Mouse (Mus musculus) mouse trophoblast stem cell (cell line): ENCODE results near the gene Svop.

ENCODE experiments used
- in situ Hi-C, 2 experiments: fragments of 300-500 bp; cut with MseI, MboI; formaldehyde crosslinking; loops; 2 replicates in 1 of 2; 3 replicates in 1 of 2; pipeline ENCODE4 v1.15.1; 2025

Svop gene

DNA sequence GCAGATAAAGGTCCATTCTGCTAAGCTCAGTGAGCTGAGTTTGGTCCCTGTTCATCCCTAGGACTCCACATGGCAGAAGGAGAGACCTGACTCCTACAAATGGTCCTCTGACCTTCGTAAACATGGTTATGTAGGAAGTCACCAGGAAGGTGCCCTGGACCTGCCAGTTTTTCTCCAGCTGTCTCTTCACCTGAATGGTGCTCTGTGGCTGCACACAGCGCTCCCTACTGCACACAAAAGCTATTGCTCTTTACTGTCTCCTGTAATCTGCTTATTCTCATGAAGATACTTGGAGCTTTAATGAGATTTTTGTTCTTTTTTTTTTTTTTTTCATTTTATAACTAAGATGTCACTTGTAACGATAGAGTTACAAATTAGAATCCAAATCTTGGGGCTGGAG is 44.8 kb downstream of the Svop start:
- in situ Hi-C loops: loop anchor here (5.0 kb wide), 1 partner anchor 89 kb away; no protein-coding TSS in a partner anchor

GRCm38 (mm10) chr5:114046151-114046550 is 45.2 kb downstream of the Svop start:
- in situ Hi-C loops: loop anchor here (5.0 kb wide), 1 partner anchor 89 kb away; no protein-coding TSS in a partner anchor

DNA sequence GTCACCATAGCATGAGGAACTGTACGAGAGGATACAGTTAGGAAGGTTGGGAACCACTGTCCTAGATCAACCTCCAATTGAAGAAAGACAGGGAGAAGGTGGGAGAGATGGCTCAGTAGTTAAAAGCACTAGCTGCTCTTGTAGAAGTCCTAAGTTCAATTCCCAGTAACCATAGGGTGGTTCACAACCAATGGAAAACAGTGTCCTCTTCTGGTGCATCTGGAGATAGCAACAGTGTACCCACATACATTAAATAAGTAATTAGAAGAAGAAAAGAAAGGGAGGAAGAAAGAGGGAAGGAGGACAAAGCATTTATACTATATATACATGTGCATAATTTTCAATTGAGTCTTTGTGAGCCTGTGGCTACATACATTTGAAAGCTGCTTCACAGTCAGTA is 46.2 kb downstream of the Svop start:
- in situ Hi-C loops: loop anchor here (5.0 kb wide), 1 partner anchor 88 kb away; no protein-coding TSS in a partner anchor

- in situ Hi-C loops: no loop called here
Observed at GRCm38 (mm10) chr5:114043800-114044199, 47.6 kb downstream of the Svop start.

DNA sequence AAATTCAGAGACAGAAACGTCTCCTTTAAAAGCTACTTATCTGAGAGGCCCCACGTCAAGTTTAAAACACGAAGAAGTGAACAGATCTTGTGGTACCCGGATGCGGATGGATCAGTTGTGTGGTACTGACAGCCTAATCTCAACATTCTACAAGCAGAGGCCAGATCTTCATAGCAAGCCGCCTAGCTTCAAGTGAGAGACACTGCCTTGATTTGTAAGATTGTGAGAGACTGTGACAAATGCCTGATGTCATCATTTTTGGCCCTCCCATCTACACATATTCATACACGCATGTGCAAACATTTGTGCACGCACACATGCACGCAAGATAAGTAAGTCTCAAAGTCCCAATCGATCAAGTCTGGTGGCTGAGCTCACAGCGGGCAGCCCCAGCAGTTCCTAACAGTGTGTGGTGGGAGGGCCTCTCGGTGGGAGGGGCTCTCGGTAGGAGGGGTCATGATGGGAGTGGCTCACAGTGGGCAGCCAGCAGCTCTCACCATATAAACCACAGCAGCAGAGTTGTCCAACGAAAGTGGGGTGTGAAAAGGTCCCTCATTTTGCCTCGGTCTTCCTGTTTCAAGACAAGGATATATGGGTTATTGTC is 49.9 kb downstream of the Svop start:
- in situ Hi-C loops: no loop called here

GRCm38 (mm10) chr5:114040911-114041310 is 50.5 kb downstream of the Svop start:
- in situ Hi-C loops: no loop called here

- in situ Hi-C loops: no loop called here
Observed at GRCm38 (mm10) chr5:114040508-114040907, 50.9 kb downstream of the Svop start.

DNA sequence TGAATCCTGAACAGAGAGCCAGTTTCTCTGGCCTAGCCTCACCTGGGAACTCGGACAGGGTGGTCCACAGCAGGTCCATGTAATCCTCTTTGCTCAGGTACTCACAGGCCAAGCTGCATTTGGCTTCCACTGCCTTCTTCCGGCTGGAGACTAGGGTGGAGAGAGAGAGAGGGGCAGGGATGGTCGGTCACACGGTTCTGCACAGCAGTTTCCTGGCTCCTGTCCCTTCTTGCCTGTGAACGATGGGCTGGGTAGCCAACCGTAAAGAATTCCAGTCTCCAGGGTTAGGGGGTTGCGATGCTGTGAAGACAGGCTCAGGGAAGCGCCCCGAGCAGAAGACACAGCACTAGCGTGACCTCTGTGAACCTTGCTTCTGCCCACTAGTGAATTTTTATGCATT is 56.3 kb downstream of the Svop start:
- in situ Hi-C loops: no loop called here

- in situ Hi-C loops: no loop called here
Observed at GRCm38 (mm10) chr5:114034393-114034792, 57.0 kb downstream of the Svop start.

DNA sequence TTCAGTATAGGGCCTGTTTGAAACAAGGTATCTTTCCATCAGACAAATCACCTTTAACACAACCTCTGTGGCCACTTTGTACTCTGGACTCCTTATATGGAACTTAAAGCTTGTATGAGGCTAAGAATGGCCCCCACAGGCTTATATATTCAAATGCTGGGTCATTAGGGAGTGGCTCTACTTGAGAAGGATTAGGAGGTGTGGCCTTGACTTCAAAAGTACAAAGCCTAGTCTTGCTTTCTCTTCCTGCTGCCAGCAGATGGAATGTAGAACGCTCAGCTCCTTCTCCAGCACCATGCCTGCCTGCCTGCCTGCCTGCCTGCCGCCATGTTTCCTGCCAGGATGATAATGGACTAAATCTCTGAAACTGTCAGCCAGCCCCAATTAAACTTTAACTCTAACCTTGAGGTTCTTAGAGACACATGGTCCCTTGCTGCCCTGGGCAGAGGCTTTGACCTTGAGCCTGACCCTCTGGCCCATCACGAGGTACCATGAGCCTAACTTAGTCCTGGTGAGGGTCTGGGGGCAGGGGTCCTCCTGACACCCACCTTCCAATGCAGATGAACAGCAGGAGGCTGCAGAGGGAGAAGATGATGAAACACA is 59.1 kb downstream of the Svop start:
- in situ Hi-C loops: no loop called here

GRCm38 (mm10) chr5:114030652-114031051 is 60.7 kb downstream of the Svop start:
- in situ Hi-C loops: no loop called here

- in situ Hi-C loops: no loop called here
Observed at GRCm38 (mm10) chr5:114028111-114028510, 63.3 kb downstream of the Svop start.

DNA sequence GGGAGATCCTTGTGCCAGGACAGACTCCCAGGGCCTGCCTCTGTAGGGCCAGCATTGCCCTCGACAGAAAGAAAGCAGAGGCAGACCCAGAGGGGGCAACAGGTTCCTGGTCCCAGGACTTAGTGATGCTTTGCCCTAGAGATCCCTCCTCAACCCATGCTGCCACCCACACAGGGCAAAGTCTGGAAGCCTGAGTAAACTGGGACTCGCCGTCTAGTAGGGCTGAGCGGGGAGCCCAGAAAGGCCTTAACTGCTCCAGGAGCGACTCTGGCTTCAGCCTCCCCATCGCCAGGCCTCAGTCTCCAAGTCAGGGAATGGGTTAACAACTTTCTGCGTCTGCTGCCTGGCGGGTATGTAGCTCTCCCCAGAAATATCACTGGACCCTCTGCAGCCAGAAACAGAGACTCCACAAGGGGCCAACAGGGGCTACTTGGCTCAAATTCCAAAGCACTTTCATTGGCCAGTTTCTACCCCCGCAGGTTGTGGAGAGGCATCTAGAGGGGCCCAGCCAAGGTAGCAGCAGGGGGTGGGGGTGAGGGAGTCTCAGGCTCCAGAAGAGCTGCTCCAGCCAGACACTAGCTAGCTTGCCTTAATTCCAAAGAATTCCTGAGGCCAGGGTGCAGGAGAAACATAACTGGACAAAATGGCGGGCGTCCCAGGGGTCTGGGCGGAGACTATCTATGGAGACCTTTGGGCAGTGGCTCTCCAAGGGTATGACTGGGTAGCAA is 64.0 kb downstream of the Svop start:
- in situ Hi-C loops: no loop called here

GRCm38 (mm10) chr5:114024885-114025284 is 66.5 kb downstream of the Svop start:
- in situ Hi-C loops: no loop called here

DNA sequence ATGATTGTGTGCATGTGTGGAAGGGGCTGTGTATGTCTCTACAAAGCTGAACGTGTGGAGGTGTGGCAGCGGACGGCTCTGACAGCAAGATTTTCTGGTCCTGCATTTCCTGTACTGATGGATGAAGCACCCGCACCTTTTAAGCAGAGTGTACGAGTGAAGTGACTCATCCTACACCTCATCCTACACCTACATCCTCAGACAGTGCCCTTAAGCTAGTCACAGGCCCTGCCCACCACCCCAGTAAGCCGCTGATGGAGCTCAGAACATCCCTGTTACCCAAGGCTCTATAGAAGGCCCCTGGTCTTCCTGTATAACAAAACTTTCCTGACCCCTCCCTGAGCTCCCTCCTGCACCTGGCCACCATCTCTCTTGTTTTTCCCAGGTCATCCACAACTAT is 67.0 kb downstream of the Svop start:
- in situ Hi-C loops: no loop called here

- in situ Hi-C loops: no loop called here
Observed at GRCm38 (mm10) chr5:114015121-114015520, 76.2 kb downstream of the Svop start.

GRCm38 (mm10) chr5:114009049-114009448 is 82.3 kb downstream of the Svop start:
- in situ Hi-C loops: no loop called here

GRCm38 (mm10) chr5:114007753-114008453 is 83.5 kb downstream of the Svop start:
- in situ Hi-C loops: no loop called here

GRCm38 (mm10) chr5:114006974-114007373 is 84.4 kb downstream of the Svop start:
- in situ Hi-C loops: no loop called here

DNA sequence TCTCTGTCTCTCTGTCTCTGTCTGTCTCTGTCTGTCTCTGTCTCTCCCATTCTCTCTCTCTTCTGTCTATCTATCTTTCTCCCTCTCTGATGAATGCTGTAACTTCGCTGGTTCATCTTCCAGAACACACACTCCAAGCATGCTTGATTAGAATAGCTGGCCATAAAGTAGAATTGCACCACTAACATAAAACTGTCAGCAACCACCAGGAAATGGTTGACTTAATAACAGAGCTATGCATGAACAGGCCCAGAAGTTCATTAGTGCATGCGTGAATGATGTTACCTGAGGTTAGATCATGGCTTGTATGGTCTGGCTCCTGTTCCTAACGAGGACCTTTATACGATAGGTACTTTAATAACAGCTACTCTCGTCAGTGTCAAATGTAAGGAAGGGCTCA is 86.3 kb downstream of the Svop start:
- in situ Hi-C loops: no loop called here

GRCm38 (mm10) chr5:114004573-114004972 is 86.8 kb downstream of the Svop start:
- in situ Hi-C loops: no loop called here

DNA sequence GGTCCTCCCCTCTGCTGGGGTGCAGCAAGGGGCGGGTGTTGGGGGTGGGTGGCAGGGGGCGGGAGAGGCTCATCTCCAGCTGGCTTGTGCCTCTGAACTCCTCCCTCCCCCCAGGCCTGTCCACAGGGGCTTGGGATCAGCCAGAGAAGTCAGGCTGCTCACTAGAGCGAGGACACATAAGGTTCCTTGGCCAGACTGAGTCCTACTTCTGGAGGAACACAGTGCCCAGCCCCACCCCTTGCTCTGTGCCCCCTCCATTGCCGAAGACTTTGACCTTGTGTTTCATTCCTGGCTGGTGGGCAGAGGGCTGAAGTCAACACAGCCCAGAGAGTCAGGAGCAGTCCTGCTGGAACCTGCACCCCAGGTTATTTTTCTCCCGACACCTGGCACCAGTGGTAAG is 87.8 kb downstream of the Svop start, which contains the start of gene Dao:
Gene Dao (plus strand): TSS at position 162 of the 400 bp plus-strand sequence.
- in situ Hi-C loops: no loop called here
